Mouse (Mus musculus) c-Kit-positive CD71-positive TER-119-positive erythroid progenitor cells, embryonic 14.5 days (primary cell): ENCODE measurements around the gene Tnfrsf13c.
A peak's percentile ranks its signal among the peaks of the same experiment; 100 is the strongest.
"Not testable (repeated sequence)": the region's sequence is repeated elsewhere in the genome, so short reads cannot be mapped to it uniquely, and the experiment has no call there.

Source experiments
- DNase-seq: peaks from one replicate; pipeline ENCODE4 v3.0.0-alpha.2; 2013; ENCODE audit warnings: low spot score

Gene Tnfrsf13c

DNA sequence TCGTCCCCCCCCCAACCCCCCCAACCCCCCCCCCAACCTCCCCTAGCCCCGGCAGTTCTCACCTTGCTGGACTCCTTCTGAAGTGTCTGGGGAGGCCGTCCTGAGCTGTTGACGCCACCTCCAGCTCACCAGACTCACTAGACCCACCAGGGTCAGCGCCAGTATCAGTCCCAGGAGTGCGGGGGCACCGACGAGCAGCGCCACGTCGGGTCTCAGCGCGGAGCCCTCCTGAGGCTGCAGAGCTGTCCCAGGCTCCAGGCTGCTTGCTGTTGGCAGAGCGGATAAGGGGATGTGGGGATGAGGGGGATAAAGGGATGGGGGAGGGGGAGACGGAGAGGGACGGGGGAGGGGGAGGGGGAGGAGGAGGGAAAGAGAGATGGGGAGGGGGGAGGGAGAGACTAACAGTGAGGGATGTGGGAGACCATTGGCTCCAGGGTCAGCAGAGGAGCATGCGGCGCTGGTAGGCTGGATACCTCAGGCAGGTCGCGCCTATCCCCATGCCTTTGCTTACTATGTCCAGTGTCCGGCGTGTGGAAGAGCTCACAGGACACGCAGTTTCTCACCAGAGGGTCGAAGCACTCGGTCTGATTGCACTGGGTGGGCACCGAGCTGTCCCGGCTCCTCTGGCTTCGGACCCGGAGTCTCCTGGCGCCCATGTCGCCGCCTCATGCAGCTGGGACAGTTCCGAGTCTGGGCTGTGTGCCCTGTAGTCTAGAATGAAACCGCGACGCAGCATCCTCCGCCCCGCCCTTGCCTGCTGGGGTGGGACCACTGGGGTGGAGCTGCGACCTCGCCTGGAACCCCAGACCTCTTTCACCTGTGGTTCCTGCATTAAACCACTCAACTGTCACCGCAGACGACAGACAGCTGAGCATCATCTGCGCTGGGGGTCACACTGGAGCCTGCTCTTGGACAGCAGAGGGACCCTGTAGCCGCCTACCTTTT is at the start of gene Tnfrsf13c:
Gene Tnfrsf13c (minus strand): TSS at position 713 of the 945 bp plus-strand sequence.
- no peak for DNase-seq

DNA sequence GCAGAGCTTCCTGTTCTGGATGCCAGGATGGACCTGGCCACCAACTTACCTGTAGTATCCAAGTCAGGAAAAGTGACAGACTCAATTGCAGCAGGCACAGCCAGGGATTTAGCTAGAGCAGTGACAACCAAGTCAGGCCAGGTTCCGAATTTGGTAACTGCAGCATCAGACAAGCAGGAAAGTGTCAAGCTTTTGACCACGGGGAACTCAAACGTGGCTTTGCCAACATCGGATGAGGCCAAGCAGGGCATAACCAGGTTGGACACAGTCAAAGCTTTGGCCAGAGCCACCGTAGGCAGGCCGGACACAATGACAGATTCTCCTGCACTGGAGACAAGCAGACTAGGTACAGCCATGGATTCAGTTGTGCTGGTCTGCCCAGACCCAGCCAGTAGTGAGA is 48.1 kb upstream of the Tnfrsf13c start:
- no peak for DNase-seq

DNA sequence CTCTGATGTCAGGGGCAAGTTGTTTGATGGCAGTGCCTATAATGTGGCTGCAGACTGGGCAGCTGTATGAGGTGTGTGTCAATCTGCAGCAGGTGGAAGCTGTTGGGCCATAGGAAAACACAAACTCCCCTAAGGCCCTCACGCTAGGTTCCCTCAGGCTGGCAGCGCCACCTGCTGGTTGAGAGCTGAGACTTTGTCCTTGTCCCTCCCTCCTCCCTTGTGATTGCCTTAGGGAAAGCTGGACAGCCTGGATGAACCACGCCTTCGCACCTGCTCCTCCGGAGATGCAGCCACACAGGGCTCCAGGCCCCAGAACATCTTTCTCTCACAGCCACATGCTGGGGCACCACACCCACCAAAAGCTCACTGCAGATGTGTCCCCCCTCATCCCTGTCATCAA is 47.0 kb upstream of the Tnfrsf13c start:
- peak; percentile 51 for DNase-seq

DNA sequence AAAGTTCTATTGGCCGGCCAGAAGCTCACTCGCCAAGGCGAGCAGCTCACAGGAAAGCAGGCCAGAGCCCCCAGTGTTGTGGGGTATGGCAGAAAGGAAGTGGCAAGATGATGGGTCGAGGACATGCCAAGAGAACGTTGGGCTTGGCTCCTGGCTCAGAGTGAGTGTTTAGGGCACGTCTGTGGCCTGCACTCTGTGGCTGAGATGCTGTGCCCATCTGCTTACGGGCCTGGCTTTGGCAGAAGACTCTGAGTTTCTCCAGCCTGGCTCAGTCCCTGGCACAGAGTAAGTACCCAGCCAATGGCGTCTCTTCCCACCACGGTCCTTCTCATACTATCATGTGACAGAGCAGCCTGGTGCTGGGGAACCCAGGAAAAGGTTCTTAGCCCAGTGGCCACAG is 44.6 kb upstream of the Tnfrsf13c start:
- no peak for DNase-seq

DNA sequence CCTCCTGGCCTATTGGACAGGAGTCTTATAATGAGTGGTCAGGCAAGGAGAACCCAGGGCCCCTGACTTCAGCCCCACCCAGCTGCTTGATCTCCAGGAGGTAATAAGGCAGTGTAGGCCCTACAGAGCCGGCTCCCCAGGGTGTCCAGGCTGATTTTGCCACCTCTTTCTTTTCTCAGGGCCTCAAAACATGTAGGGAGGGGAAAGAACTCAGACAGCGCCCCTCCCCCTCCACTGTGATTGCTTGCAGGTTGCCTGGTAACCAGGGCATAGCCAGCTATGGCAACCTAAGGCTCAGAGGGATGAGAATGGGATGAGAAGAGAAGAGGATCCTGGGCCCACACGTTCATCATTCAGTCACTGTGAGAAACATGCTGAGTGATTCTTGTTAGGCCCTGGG is 44.0 kb upstream of the Tnfrsf13c start:
- DNase-seq = no peak

DNA sequence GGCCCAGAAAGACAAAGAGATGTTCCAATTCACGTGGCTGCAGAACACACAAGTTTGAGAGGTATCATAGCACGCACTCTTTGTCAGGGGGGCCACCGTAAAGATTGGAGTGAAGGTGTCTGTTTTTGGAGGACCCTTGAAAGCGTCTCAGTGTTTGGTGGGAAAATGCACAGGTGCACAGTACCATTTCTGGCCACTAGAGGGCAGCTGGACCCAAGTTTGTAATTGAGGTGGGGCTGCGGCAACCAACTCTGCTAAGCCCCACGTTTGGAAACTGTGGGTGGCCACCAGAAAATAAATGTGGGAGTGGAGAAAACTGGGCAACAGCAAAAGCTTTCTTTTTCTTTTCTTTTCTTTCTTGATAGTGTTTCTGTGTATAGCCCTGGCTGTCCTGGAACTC is 42.2 kb upstream of the Tnfrsf13c start:
- DNase-seq = peak; percentile 55

DNA sequence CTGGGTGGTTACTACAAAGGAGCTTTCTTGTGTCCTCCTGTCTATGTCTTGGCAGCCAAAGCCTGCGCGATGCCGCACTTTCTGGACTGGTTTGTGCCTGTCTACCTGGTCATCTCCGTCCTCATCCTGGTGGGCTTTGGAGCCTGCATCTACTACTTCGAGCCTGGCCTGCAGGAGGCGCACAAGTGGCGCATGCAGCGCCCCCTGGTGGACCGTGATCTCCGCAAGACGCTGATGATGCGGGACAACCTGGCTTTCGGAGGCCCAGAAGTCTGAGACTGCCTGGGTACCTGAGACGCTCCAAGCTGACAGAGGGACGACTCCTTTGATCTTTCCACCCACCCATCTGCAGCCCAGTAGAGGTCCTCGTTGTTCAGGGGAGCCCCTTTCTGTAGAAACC is 35.3 kb upstream of the Tnfrsf13c start:
- DNase-seq = peak; percentile 62

DNA sequence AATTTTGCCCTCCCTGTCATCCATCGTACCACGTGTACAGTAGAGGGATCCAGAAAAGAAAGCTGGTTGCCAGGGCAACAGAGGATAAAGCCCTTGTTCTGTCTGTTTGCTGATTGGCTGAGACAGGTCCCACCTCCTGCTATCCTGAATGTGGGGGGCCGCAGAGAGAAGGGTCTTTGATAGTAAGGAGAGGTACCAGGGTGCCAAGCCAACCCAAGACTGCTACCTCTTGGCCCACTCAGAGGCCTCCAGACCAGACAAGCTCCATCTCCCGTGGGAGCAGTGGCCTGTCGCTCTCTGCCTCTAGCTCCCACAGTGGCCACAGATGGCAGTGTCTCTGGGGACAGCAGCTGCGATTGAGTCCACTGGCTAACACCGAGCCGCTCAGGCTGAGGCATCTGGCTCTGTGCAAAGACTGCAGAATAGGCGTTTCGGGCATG is 31.8 kb upstream of the Tnfrsf13c start:
- DNase-seq = no peak

DNA sequence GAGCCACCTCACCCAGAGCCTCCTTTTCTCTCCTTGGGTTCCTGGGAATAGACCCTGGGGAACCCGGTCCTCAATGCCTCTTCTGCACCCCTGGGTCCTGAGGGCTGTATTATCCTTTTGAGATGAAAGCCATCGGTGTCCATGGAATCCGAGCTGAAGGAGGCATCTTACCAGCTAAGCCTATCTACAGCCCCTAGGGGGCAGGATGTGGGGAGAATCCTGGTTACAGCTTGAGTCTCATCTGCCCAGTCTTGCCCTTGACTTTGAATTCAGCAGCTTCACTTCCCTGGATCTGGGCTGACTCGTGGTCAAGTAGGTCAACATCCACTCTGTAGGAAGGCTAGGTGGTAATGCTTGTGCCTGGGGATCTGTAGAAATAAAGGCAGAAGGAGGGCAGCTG is 31.1 kb upstream of the Tnfrsf13c start:
- no peak for DNase-seq

DNA sequence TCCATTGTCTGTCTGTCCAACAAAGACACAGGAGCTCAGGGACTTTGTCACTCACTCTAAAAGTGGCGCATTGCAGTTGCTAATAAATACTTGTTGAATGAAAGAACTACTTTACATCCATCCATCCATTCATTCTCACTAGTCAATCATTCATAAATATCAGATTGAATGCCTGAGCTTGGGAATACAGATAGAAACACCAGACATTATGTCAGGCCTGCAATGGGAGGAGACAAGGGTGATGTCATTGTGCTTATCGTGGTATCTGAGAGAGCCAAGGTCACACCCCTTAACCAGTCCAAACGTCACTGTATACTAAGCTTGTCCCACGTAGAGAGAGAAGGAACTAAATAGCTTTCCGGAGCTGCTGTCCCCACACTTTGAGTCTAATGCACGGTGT is 27.9 kb upstream of the Tnfrsf13c start, which contains the start of gene 1500009C09Rik:
Gene 1500009C09Rik (plus strand): TSS at position 301 of the 400 bp plus-strand sequence.
- no peak for DNase-seq

DNA sequence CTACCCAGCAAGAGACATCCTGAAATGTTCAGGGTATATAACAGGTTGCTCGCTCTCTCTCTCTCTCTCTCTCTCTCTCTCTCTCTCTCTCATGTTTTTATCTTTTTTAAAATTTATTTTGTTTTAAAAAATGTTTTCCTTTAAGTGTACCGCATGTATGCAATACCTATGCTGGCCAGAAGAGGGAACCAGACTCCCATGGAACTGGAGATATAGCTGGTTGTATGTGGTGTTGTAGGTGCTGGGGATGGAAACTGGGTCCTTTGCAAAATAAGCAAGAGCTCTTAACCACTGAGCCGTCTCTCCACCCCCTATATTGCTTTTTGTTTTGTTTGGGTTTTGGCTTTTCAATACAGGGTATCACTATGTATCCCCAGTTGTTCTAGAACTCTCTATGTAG is 27.4 kb upstream of the Tnfrsf13c start:
- DNase-seq = no peak

DNA sequence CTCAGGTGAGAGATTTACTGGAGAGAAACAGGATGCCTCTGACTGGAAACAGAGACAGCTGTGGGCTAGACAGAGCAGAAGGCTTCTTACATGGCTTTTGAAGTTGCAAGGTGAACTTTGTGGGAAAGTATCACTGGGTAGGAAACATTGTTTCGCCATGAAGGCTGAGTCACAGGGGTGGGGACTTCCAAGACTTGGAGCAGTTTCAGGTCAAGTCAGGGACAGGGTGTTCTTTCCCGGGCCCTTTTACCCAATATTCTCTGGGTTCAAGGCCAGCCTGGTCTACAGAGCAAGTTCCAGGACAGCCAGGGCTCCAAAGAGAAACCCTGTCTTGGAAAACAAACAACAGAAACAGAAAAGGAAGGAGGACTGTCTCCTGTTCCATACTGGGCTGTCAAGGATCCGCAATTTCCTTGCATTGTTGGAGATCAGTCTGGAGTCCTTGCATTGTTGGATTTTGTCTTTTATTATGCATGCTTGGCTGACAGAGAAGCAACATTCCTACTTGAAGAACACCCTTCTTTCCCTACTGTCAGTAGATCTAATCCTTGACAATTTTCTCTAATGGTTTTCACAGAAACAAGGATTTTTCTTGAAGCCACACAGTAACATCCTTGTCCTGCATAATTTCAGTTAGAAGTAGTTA is 23.1 kb upstream of the Tnfrsf13c start:
- no peak for DNase-seq

DNA sequence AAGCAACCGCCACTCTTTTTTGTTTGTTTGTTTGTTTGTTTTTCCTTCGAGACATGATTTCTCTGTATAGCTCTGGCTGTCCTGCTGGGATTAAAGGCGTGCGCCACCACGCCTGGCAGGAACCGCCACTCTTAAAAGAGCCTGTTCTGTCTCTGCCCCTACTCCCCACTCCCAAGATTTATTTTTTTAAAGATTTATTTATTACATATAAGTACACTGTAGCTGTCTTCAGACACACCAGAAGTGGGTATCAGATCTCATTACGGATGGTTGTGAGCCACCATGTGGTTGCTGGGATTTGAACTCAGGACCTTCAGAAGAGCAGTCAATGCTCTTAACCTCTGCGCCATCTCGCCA is 20.6 kb upstream of the Tnfrsf13c start:
- not testable (repeated sequence) for DNase-seq

DNA sequence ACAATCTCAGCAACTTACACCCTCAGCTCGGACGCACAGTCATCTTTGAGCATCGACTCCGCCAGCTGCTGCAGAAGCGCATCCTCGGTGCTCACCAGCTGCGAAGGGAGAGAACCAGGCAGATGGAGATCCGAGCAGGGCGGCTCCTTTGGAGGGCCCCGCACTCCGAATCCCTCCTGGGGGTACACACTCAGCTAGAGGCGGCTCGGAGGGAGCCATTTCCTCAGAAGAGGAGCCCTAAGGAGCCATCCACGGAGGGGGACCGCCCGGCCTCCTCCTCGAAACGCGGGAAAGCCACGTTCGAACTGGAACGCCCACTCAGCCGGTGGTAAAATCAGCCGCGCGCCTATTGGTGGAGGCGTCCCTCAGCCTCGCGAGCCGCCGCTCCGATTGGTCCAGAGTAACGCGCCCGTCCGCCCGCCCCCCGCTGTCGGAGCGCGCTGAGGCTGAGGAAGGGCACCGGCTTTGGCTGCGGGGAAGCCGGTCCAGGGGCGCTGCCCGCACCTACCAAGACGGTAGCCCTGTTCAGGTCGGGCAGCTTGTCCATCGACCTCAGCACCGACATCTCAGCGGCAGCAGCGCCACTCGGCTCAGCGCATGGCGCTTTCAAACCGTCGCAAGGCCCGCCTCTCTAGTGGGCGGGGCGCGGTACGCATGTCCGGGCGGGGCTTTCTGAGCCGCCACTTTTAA is 20.1 kb upstream of the Tnfrsf13c start, which contains the start of gene Cenpm:
Gene Cenpm (minus strand): TSS at position 634 of the 690 bp plus-strand sequence.
- DNase-seq = peak; percentile 92

DNA sequence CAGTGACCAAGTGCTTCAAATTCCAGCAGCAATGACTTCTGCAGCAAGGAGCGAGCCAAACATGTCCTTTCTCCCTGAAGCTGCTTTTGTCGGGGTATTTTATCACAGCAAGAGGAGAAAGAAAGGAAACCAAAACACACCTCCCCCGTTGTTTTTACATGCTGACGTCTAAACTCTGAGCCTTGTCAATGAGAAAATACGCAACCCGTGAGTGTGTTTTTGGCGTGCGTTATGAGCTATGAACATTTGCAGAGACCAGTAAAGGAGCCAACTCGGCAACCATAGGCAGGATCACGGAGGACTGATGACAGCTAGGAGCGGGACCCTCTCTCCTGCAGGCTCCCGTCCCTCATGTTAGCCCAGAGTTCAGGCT is 19.6 kb upstream of the Tnfrsf13c start:
- no peak for DNase-seq

DNA sequence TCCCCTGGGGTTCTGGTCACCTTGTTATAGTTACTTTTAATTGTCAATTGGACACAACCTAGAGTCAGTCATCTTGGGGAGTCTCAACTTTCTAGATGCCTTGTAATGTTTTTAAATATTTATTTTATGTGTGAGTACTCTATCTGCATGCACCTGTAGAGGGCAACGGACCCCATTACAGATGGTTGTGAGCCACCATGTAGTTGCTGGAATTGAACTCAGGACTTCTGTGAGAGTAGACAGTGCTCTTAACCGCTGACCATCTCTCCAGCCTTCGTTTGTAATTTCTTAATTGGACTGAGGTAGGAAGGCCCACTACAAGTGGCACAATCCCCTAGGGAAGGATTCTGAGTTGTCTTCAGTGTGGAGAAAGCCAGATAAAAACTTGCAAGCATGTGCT is 19.1 kb upstream of the Tnfrsf13c start:
- no peak for DNase-seq

DNA sequence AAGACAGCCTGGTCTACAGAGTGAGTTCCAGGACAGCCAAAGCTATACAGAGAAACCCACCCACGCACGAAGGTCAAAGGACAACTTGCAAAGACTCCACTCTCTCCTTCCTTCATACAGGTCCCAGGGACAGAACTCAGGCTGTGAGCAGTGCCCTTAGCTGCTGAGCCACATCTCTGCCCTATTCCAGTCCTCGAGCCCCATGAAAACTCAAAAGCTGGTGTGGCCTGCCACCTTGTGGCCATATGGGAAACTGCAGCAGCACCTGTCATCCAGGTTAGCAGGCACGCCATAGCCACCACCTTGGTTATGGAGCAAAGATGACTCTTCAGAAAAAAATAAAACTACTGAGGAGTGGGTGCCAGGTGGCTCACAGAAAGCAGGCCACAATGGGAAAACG is 12.4 kb upstream of the Tnfrsf13c start:
- DNase-seq = peak; percentile 77

DNA sequence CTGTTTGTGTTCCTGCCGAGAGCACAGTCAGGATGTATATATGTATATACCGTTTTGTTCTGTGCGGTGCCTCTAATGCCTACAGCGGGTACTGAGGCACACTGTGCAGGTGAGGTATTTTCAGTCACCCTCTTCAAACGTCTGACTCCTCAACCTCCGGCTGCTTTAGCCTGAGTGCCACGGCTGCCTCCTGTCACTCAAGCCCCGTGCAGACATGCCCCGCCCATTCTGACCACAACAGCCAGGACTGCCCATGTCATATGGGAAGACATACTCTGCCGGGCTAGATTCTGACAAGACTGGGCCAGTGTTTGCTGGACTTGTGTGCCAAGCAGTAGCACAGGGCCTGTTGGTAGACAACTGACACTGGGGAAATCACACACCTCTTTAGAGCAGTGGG is 11.5 kb upstream of the Tnfrsf13c start:
- DNase-seq = no peak

DNA sequence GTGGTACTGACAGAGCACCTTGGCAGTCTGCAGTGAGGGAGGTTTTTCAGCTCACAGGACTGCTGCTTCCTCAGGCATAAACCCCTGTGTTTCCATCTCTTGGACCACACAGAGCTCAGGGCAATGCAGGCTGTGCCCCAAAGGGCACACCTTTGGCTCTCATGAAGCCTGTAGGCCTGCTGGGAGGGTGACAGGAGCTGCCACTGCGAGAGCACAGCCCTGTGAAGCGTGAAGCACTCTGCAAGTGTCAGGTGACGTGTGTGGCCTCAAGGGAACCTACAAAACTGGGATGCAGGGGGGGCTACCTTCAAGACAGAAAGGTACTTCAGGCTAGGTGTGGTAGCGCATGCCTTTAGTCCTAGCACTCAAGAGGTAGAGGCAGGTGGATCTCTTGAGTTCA is 8.5 kb upstream of the Tnfrsf13c start:
- DNase-seq = no peak

DNA sequence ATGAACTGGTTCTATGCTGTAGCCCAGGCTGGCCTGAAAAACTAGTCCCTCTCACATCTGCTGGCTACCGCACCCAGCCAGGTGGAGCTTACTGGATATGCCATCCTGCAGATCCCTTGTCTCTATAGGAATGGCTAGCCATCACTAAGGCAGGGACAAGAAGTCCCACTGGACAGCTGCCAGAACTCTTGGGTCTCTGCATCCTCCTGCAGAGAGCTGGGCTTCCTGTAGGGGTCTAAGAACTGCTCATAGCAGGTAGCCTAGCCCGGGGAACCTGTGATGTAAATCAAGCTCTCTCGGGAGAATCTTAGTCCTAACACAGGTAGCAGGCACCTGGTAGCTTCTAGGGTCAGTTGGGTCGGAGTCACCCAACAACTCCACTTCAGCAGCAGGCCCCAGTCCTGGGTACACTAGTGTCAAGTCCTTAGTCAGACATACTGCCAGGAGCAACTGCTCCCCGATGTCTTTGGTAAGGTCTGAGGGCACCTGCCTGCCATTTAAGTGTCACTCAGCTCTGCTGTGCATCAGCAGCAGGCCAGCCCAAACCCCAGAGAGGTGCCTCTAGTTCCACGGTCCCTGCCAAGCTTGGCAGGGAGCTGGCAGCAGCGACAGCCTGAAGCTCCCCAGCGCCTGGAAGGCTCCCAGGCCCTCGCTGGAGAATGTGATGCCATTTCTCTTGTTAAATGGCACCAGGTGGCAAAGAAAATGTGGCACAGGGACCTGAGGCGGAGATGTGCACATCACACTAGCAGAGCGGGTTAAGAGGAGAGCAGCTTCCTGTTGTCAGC is 7.6 kb upstream of the Tnfrsf13c start:
- DNase-seq = no peak

DNA sequence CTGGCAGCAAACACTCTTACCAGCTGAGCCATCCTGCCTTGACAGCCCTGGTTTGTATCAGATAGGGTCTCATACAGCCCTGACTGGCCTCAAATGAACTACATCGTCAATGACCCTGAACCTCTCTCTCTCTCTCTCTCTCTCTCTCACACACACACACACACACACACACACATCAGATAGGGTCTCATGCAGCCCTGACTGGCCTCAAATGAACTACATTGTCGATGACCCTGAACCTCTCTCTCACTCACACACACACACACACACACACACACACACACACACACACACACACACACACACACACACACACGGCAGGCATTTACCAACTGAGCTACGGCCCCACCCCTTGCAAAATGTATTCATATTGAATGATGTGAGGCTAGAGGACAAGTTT is 6.9 kb upstream of the Tnfrsf13c start:
- DNase-seq = no peak

DNA sequence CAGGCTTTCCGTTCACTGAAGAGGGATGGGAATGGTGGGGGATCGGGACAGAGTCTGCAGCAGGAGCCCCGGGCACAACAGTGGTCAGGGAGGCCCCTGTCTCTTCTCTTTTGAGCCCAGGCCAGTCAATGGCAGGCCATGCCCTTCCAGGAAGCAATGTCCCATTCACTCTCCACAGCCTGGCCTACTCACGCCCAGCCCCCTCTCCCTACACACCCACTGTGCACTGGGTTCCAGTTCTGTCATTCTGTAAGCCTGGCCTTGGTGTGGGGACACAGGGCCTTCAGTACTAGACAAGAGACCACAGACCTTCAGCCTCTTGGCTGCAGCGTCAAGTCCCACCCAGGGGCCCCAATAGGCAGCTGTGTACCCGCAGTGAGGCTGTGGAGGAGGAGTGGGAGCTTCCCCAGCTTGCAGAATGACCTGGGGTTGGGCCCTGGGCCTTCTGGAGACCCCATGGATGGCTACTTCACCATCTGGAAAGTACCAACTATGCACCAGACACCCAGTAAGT is 6.0 kb upstream of the Tnfrsf13c start:
- DNase-seq = no peak
